Mouse (Mus musculus) cerebellum, adult 2 months (tissue): Measurements from ENCODE around the gene Ngp.

Source experiments
- CTCF ChIP-seq: fragments of 200-500 bp; IDR thresholded peaks from 2 replicates; pipeline ENCODE4 v1.5.1; 2011; ENCODE audit warnings: low read depth, mild to moderate bottlenecking, control low read depth, low read length, moderate library complexity, borderline replicate concordance; ENCODE audit not compliant: insufficient read depth
- POLR2A ChIP-seq: fragments of 200-500 bp; IDR thresholded peaks from 2 replicates; pipeline ENCODE4 v1.6.1; 2011; ENCODE audit warnings: low read length, control low read depth, borderline replicate concordance; ENCODE audit not compliant: insufficient read depth

- TF ChIP-seq CTCF, result no peak
- TF ChIP-seq POLR2A, result no peak
Observed at GRCm38 (mm10) chr9:110375668-110376067, 43.9 kb upstream of the Ngp start.
